Mouse (Mus musculus): ENCODE measurements around the gene Rnf151.

DNA sequence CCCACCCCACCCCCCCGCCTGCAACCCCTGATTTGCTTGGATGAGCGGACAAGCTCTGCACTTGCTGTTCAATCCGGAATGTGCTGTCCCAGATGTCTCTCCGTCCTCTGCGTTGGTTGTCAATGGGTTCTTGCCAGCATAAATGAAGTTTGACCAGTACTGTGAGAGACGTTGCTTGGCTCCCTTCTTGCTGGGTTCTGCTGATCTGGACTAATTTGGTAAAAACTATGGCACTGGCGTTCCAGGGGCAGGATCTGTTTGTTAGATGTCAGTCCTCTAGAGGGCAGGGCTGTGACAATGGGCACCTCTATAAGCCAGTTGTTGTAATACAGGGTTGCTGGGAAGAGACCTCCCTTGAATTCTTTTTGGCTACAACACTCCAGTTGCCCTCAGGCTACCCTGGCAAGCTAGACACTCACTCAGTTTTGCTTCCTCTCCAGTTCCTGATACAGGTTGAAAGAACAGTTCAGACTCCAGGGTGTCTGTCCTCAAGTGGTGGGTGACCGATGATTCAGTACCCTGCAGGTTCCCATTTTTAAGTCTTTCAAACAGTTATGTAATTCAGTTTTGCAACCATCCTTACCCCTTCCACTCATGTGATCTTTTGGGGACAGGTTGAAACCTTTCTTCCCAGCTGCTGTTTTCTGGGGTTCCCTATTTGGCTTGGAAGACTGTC is 19.4 kb upstream of the Rnf151 start:
- TF ChIP-seq CTCF (IDR thresholded peaks at IDR 0.05; ENCODE audit: insufficient read depth, low read depth, low read length) (no peak), POLR2A (IDR thresholded peaks at IDR 0.05; ENCODE audit: insufficient read depth, low read depth, low read length) (no peak)
